Mouse (Mus musculus): Measurements from ENCODE around the gene Cdk2ap2. TPM values are rescaled to one million over a fixed set of nuclear protein-coding genes. Genes with fewer than 3 reads are reported as not detected.
A peak's percentile ranks its signal among the peaks of the same experiment; 100 is the strongest.

Gene Cdk2ap2
- polyA plus RNA-seq, 2 experiments from 2014 or later: 372 to 419 TPM

DNA sequence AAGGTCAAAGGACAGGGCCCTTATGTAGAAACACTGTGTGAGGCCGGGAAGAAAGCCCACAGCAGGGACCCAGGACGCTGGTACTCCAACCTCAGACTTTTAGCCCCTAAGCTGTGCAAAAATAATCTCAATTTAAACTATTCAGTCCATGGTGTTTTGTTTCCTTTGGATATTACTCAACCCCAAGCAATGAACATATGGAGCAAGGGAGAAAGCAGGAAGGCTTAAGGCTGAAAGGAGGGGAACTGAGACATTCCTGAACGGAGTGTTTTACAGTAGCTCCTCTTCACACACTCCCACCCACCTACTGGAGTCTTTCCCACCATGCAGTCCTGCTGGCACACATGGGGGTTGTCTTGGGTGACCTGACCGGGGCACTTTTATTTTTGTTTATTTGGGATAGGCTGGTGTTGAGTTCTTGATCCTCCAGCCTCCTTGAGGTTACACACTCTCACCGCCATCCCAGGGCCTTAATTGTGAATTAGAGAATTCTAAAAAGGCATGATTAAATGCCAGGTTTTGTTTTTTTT is 2.1 kb upstream of the Cdk2ap2 start:
- ATAC-seq: no peak

DNA sequence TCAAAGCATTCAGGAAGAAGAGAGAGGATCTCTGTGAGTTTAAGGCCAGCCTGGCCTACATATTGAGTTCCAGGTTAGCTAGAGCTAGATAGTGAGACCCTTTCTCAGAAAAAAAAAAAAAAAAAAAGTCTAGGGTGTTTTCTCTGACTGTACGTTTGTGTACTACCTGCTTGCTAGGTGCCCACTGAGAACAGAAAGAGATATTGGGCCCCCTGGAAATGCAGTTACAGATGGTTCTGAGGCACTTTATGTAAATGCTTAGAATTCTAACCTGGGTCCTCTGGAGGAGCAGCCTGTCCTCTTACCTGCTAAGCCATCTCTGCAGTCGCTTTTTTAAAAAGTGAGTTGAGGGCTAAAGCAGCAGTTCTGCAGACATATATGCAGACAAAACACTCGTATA is 1.2 kb upstream of the Cdk2ap2 start:
- no peak for ATAC-seq

DNA sequence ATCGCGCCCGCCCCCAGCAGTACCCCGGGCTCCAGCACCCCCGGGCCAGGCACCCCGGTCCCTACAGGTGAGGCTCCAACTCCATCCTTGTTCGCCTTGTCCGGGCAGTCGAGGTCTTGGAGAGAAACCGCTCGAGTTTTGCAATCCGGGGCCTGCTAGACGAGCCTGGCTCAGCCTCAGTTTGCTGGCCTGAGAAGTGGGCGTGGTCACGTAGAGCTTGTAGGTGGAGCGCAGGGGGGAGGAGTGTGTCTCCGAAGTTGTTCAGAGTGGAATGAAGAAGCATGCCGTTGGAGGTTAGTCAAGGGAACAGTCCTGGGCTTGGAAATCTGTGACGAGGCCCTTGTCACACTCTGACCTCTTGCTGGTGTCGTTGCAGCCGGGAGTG is 451 bp downstream of the Cdk2ap2 start:
- ATAC-seq: peak; percentile 5

DNA sequence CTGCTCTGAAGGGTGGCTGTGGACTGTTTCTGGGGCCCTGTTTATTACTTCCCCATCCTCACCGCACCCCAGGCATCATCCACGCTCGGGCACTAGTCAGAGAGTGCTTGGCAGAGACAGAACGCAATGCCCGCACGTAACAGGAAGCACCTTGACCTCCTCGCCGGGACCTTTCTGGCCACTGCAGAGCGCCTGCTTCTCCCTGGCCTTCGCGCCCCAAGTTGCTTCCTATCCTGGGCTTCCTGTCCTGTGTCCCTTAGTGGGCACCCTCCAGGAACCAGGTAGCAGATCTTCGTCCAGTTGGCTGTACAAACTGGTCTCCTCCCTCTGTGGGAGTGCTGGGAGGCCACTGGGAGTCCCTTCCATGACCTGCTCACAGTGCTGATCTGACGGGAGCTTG is 1.4 kb downstream of the Cdk2ap2 start:
- ATAC-seq: no peak

DNA sequence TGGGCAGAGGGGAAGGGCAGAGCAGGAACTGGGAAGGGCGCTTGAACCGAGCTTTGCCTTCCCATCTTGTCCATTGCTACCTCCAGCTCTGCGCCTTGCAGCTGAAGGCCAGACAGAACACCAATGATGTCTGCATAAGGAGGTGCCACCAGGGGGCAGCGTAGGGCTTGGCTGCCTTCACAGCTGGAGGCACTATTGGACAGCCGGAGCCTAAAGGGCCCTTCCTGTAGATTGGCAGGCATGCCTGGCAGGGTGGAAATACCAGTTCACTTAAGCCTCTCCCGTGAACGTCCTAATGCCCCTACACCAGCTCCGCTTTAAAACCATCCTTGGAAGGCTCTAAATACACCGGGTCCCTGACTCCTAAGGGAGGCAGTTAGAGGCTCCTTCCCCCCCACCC is 2.1 kb downstream of the Cdk2ap2 start:
- ATAC-seq: peak; percentile 23

DNA sequence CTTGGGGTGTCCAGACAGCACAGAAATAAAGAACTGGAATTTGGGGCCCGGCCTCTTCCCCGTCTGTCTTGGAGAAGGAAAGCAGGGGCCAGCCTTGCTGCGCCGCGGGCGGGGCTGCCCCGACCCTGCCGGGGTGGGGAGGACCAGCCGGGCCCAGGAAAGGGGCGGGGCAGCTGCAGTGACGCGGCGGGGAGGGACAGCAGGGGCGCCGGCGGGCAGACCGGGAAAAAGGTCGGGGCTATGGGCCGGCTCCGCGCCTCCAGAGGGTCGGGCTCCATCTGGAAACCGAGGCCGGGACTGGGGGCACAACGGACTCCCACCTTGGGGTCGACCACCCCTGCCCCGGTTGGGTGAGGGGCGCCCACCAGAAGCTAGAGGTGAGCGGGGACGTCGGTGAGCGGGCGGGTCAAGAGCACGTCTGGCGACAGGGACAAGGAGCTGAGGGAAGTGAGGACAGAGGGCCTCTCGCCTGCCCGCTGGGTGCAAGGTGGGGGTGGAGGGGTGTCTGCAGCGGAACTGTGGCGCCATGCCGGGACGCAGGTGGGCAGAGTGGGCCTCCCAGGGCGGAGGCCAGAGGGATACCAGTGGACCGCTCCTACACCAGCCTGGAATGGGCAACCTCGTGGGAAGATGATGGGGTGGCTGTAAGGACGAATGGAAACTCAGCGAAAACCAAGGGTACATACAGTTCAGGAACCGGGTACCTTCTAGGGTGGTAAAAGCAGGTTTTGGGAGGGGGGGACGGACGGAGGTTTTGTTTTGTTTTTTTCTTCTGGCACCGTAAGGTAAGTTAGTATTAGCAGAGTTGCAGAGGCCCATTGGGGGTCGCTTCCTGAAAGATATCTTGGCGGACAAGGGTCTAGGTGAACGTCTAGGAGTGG is 3.1 kb downstream of the Cdk2ap2 start, which contains the start of gene Pitpnm1:
Gene Pitpnm1, plus strand, starts transcription at position 162 of the 881 bp plus-strand sequence.
- ATAC-seq: no peak

DNA sequence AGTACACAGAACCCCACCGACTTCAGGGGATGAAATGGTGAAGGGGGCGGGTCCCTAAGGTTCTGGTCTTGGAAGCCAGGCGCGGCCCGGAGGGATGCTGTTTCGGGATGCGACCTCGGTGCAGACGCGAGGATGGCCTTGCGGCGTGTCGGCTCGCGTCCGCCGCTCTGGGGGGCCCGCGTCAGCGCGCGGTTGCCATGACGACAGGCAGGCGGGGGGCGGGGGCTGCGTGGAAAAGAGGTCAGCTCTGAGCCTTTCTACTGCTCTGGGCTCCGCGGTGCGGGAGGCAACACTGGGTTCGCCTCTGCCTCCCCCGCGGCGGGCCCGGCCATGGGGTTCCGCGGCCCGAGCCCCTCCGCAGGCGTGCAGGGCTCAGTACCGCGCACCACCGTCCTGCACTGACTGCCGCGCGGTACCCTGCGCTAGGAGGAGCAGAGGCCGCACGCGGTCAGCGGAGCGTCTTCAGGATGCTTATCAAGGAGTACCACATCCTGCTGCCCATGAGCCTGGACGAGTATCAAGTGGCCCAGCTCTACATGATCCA is 3.8 kb downstream of the Cdk2ap2 start:
- no peak for ATAC-seq

DNA sequence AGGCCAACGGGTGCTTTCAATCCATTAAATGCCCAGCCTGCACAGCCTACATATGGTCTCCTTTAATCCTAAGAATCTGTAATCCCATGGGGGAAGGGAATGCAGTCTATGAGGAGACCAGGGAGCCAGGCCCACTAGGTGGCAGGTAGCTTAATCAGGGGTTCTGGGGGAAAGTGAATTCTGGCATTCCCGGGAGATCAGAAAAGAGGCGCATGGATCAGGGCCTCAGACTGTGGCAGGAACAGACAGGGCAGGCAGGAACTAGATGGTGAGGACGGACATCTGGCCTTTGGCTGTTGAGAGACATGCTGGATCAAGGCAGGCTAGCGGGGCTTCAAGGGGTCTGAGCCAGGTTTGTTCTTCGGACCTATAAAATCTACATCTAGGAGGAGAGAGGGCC is 4.5 kb downstream of the Cdk2ap2 start:
- ATAC-seq: no peak

DNA sequence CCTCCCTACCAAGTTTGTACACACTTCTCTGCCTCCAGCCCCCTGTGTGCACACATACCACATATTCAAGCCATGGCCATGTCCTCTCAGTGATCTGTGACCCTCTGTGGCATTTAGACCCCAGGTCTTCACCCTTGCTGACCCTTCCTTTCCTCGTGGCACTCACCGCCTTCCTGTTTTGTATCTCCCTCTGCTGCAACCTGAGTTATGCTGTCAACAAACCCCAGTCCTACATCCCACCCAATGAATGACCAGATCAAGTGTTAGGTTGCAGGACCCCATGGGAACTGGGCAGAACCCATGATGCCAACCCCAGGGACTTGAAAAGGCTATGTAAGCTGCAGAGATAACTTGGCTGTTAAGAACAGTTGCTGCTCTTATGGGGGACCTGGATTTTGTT is 5.1 kb downstream of the Cdk2ap2 start:
- no peak for ATAC-seq

DNA sequence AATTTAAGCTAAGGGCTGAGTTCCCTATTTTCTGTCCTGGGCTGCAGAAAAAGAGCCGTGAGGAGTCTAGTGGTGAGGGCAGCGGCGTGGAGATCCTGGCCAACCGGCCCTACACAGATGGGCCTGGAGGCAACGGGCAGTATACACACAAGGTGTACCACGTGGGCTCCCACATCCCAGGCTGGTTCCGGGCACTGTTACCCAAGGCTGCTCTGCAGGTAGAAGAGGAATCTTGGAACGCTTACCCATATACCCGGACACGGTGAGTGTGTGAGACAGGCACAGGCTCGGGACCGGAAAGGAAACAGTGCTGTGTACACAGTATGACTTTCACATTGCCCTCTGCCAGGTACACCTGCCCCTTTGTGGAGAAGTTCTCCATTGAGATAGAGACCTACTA is 5.6 kb downstream of the Cdk2ap2 start:
- no peak for ATAC-seq

DNA sequence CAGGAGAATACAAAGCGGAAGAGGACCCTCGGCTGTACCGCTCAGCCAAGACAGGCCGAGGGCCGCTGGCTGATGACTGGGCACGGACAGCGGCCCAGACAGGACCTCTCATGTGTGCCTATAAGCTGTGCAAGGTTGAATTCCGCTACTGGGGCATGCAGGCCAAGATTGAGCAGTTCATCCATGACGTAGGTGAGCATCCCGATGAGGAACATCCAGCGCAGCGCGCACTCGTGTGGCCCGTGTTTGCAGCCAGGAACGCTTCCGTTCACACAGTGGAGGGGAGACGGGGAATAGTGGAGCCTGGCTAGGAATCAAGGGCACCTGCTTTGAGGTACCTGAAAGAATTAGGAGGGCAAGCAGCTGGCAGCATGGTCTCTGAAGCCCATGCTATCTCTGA is 6.3 kb downstream of the Cdk2ap2 start:
- ATAC-seq: no peak

DNA sequence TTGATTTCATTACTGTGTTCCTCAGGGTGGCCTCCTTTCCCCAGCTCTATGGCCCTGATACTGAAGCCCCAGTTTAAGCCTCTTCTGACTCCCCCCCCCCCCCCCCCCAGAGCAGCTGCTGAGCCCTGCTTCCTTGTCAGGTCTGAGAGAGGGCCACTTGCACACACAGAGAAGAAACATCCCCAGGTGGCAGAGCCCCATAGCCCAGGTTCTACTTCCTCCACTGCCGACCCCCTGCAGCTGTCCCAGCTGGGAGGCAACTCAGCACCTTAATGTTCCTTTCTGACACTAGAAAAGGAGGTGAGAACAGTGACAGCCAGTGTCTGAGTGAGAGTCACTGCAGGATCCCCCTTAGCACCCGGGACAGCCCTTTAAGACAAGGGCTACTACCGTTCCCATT is 6.8 kb downstream of the Cdk2ap2 start:
- no peak for ATAC-seq

DNA sequence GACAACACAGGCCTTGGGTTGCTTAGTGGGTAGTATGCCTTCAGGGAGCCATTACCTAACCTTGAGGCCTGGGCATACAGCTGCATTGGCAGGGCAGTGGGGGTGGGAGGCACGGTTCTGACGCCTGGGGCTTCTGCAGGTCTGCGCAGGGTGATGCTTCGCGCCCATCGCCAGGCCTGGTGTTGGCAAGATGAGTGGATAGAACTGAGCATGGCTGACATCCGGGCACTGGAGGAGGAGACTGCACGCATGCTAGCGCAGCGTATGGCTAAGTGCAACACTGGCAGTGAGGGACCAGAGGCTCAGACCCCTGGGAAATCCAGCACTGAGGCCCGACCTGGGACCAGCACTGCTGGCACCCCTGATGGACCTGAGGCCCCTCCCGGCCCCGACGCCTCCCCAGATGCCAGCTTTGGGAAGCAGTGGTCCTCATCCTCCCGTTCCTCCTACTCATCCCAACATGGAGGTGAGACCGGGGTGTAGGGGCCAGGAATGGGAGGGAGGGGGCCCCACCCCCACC is 7.8 kb downstream of the Cdk2ap2 start:
- no peak for ATAC-seq

DNA sequence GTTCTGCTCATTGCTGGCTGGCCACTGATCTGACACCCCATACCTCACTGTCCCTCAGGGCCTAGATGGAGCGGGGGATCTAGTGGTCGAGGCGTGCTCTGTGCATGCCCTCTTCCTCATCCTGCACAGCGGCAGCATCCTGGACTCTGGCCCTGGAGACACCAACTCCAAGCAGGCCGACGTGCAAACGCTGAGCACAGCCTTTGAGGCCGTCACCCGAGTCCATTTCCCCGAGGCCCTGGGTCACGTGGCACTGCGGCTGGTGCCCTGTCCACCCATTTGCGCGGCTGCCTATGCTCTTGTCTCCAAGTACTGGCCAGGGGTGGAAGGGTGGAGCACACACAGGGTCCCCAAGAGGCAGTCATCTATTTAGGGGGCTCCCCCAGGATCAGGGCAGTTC is 9.7 kb downstream of the Cdk2ap2 start:
- no peak for ATAC-seq

DNA sequence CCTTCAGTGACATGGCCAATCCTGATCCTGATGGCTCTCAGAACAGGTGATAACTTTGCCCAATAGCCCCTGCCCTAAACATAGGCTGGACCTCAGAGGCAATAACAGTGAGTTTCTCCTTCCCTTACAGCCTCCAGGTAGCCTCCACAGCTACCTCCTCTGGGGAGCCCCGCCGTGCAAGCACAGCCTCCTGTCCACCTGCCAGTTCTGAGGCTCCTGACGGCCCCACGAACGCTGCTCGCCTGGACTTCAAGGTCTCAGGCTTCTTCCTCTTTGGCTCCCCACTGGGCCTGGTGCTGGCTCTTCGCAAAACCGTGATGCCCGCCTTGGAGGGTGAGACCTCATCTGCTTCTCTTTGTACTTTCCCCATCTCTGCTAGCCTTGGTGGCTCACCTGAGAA is 11.6 kb downstream of the Cdk2ap2 start:
- no peak for ATAC-seq

DNA sequence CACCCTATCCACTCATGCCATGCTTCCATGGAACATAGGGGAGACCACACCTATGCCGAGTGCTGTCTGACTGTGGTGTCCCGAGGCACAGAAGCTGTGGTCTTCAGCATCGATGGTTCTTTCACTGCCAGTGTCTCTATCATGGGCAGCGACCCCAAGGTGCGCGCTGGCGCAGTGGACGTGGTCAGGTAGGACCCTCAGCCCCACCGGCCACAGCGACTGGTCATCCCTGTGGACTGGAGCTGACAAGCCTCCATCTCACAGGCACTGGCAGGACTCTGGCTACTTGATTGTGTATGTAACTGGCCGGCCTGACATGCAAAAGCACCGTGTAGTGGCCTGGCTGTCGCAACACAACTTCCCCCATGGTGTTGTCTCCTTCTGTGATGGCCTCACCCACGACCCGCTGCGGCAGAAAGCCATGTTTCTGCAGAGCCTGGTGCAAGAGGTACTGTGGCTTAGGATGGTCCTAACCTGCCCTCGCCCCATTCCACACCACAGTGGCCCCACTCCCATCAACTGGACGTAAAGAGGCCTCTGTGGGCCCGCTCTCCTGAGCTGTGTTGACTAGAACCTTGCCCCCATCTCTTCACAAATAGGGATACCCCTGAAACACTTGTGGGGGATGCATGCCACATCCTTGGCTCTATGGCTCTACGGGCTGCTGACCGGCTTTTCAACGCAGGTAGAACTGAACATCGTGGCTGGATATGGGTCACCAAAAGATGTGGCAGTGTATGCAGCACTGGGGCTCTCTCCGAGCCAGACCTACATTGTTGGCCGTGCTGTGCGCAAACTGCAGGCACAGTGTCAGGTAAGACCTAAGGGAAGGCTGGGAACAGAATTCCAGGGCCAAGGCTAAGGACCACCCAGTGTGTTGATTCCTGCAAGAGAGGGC is 15.3 kb downstream of the Cdk2ap2 start:
- no peak for ATAC-seq

DNA sequence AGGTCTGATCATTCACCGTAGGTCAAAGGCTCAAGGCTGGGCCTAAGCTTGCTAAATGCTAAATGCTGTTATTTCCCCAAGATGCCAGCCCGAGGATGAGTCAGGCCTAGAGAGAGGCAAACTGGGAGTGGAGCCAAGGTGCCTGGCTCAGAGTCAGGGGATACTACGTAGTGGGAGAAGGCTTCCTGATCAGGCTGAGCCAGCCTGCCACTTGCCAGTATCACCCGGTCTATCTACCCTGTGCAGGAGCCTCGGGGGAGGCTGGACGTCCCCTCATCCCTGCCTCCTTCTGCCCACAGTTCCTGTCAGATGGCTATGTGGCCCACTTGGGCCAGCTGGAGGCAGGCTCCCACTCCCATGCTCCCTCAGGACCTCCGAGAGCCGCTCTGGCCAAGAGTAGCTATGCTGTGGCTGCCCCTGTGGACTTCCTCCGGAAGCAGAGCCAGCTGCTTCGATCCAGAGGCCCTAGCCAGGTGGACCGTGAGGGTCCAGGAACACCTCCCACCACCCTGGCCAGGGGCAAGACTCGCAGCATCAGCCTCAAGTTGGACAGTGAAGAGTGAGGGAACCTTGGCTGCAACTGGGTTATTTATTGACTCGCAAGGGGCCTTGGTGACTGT is 16.3 kb downstream of the Cdk2ap2 start:
- no peak for ATAC-seq

DNA sequence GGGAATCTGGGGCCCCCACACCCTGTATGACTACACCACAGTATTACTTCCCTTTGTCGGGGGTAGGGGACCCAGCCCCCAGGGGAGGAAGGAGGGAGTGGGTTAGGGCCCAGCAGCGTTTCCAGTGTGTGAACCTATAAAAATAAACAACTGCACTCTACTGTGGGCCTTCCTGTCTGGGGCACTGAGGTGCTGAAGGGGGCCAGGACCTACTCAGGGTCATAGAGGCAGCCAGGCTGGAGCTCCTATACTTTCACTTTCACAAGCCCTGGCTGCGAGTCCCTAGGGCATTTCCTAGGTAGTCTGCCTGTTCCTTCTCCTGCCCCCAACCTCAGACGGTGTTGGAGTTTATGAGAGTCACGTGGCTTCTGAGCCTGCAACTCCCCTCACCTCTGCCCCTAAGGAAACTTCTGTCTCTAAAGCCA is 16.8 kb downstream of the Cdk2ap2 start:
- peak; percentile 88 for ATAC-seq

DNA sequence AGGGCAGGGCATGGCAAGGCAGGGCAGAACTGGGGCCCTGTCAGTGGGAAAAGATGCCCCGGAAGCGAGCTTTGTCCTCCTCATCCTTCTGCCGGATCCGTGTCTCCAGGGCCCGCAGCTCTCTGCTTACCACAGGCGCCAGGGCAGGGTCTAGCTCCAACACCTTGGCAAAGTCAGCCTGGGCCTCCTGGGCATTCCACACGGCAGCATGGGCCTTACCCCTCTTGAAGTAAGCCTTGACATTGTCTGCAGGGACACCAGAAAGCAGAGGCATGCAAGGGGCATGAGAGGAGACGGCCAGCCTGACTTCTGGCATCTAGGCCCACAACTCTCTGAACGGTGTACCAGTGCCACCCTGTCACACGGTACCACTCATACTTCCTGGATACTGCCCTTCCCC is 17.6 kb downstream of the Cdk2ap2 start:
- ATAC-seq: no peak

DNA sequence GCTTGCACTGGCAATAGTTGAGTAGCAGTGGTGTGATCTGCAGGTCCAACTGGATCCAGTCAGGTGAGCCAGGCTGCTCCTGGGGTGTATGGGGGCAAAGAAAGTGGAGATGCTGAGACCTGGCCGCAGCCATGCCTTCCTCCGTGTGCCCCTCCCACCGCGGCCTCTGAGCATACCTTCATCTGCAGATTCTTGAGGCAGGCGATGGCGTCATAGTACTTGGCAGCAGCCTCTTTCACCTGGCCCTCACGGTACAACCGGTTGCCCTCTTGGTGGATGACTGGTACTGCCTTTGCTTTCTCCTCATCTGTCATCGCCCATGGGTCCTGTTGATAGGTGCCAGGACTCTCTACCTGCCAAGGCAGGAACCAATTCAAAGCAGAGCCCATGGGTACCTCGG is 18.2 kb downstream of the Cdk2ap2 start:
- no peak for ATAC-seq

DNA sequence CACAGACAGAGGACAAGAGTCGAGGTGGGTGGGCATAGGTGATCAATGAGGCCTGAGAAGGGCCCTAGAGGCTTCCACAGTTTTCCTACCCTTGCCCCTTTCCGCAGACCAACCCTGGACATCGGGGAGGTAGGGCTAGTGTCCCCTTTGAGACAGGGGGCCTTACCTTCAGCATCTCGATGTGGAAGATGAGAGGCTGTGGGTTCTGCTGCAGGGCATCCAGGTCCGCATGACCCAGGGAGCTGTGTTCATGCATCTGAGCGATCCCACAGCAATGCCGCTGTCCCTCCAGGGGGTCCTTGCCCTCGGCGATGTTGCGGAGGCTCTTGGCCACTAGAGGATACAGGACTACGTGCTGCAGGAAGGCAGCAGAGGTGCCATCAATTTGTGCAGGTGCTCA is 18.8 kb downstream of the Cdk2ap2 start:
- no peak for ATAC-seq

DNA sequence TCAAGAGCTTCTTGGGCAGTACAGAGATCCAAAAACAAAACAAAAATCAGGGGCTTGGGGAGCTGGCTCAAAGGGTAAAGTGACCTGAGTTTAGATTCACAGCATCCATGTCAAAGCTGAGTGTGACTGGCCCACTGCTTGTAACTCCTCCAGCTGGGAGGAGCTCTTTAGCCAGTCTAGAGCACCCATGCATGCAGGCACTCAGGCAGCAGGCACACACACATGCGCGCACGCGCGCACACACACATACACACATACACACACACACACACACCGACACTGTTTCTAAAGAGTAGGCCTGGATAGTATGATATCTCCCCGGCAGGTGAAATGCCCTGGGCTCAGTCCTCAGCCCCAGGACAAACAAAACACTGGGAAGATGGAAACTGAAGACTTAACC is 20.0 kb downstream of the Cdk2ap2 start:
- ATAC-seq: no peak

Data from activated CD4-positive, CD25-positive, alpha-beta regulatory T cell, adult 4 months (primary cell).